Mouse (Mus musculus): Measurements from ENCODE around the gene Naaladl2. TPM values are rescaled to one million over a fixed set of nuclear protein-coding genes. Genes with fewer than 3 reads are reported as not detected.

The Naaladl2 gene
- polyA plus RNA-seq, 1 experiment from 2014 or later = 4.0 TPM

DNA sequence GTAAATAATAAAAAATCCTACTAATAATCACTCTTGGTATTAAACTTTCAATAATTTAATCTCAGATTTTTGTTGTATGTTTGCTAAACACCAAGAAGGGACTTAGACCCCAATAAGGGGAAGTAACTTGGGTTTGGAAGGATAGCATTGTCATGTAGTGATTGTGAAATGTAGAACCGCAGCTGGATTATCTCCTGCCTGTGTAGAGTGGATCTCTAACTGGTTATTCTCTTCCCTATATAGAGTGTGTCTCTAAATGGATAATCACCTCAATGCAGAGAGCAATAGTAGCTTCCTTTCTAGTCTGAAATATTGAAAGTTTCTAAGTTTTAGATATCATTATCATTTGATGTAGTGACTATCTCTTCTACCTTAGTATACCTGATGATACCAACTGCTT, 1001.3 kb downstream of the Naaladl2 start:
- no peak overlapping the region for H3K4me3 ChIP-seq (ENCODE audit: low read length)
- no peaks in the 10 kb centered on the region for H3K4me1 ChIP-seq (ENCODE audit: control insufficient read depth, insufficient read depth, low read length)
- no peak overlapping the region for H3K9ac ChIP-seq (ENCODE audit: low read depth, low read length)
- H3K36me3 ChIP-seq (ENCODE audit: control insufficient read depth, insufficient read depth, low read length) = no peaks in the 10 kb centered on the region
- 89% methylated on average over 1 of the region's 1 CpGs for WGBS
- H3K9me3 ChIP-seq (ENCODE audit: control insufficient read depth, low read length) = no peaks in the 10 kb centered on the region
- no peak overlapping the region for H3K4me2 ChIP-seq (replicated peaks; ENCODE audit: low read depth, low read length)
- no peak overlapping the region for H3K27ac ChIP-seq (ENCODE audit: low read depth, low read length)
- H3K27me3 ChIP-seq (ENCODE audit: control insufficient read depth, insufficient read depth, low read length) = no peaks in the 10 kb centered on the region
- no peak for ATAC-seq (ENCODE audit: low FRiP score, low TSS enrichment)

GRCm38 (mm10) chr3:24138002-24138401, 1006.1 kb downstream of the Naaladl2 start:
- no peaks in the 10 kb centered on the region for H3K9me3 ChIP-seq (ENCODE audit: control insufficient read depth, low read length)
- no peak overlapping the region for H3K4me2 ChIP-seq (replicated peaks; ENCODE audit: low read depth, low read length)
- no peaks in the 10 kb centered on the region for H3K36me3 ChIP-seq (ENCODE audit: control insufficient read depth, insufficient read depth, low read length)
- no peak overlapping the region for H3K27ac ChIP-seq (ENCODE audit: low read depth, low read length)
- no peaks in the 10 kb centered on the region for H3K27me3 ChIP-seq (ENCODE audit: control insufficient read depth, insufficient read depth, low read length)
- H3K4me1 ChIP-seq (ENCODE audit: control insufficient read depth, insufficient read depth, low read length) = no peaks in the 10 kb centered on the region
- H3K9ac ChIP-seq (ENCODE audit: low read depth, low read length) = no peak overlapping the region
- ATAC-seq (ENCODE audit: low FRiP score, low TSS enrichment) = no peak
- no peak overlapping the region for H3K4me3 ChIP-seq (ENCODE audit: low read length)
- 67% methylated on average over 1 of the region's 1 CpGs for WGBS

DNA sequence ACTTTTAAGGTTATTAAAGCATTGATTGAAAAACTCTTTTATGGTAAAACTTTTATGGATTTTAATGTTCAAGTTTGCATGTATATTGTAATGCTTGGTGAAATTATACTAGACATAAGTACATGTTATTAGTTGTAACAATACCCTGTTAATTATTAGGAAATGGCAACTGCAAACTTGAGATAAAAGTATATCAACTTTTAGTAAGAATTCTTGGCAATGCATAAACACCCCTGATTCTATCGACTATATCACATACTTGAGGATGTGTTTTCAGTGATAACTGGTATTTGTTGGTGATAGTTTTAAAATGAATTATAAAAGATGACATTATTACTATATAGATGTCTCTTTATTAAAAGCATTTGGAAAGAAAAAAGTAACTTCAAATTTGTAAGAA, 1017.9 kb downstream of the Naaladl2 start:
- no peaks in the 10 kb centered on the region for H3K4me1 ChIP-seq (ENCODE audit: control insufficient read depth, insufficient read depth, low read length)
- H3K36me3 ChIP-seq (ENCODE audit: control insufficient read depth, insufficient read depth, low read length) = no peaks in the 10 kb centered on the region
- no peak overlapping the region for H3K4me2 ChIP-seq (replicated peaks; ENCODE audit: low read depth, low read length)
- H3K9me3 ChIP-seq (ENCODE audit: control insufficient read depth, low read length) = no peaks in the 10 kb centered on the region
- WGBS = 80% methylated on average over 1 of the region's 1 CpGs
- no peak overlapping the region for H3K4me3 ChIP-seq (ENCODE audit: low read length)
- ATAC-seq (ENCODE audit: low FRiP score, low TSS enrichment) = no peak
- no peak overlapping the region for H3K27ac ChIP-seq (ENCODE audit: low read depth, low read length)
- H3K27me3 ChIP-seq (ENCODE audit: control insufficient read depth, insufficient read depth, low read length) = no peaks in the 10 kb centered on the region
- no peak overlapping the region for H3K9ac ChIP-seq (ENCODE audit: low read depth, low read length)

DNA sequence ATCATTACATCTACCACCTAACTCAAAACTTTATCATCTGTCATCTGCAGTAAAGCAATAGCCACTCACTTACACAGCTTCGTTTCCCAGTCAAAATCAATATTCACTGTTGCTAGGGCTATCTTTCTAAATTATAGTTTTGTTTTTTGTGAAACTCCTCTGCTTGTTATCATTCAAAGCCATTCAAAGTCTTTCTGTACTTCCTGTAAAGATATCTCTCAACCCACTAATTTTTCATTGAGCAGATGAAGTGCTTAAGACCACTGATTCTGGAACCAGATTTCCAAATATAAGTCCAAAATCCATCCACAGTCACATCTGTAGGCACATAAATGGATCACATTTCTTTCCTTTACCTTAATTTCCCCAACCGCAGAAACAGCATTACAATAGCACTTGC, 1020.0 kb downstream of the Naaladl2 start:
- Histone ChIP-seq H3K4me2 (replicated peaks; ENCODE audit: low read depth, low read length) (no peak overlapping the region), H3K4me1 (ENCODE audit: control insufficient read depth, insufficient read depth, low read length) (no peaks in the 10 kb centered on the region), H3K4me3 (ENCODE audit: low read length) (no peak overlapping the region), H3K9me3 (ENCODE audit: control insufficient read depth, low read length) (no peaks in the 10 kb centered on the region), H3K27ac (ENCODE audit: low read depth, low read length) (no peak overlapping the region), H3K27me3 (ENCODE audit: control insufficient read depth, insufficient read depth, low read length) (no peaks in the 10 kb centered on the region), H3K36me3 (ENCODE audit: control insufficient read depth, insufficient read depth, low read length) (no peaks in the 10 kb centered on the region), H3K9ac (ENCODE audit: low read depth, low read length) (no peak overlapping the region)
- no peak for ATAC-seq (ENCODE audit: low FRiP score, low TSS enrichment)
- 87% methylated on average over 2 of the region's 2 CpGs for WGBS

DNA sequence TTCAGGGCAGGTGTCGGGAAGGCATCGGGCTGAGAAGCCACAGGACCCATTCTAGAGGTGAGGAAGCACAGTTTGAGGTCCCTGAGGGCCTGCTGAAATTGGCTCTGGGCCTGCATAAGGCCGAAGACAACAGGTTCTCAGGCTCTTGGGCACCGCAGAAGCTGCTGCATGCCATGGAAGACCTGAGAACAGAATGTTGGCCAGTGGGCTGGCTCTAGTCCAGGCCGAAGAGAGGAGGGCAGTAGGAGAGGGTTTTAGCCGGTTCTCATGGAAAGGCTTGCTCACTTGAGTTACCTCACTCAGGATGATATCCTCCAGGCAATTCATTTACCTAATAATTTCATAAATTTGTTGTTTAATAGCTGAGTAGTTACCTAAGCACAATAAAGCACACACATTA, 1025.9 kb downstream of the Naaladl2 start:
- ATAC-seq (ENCODE audit: low FRiP score, low TSS enrichment) = no peak
- no peak overlapping the region for H3K9ac ChIP-seq (ENCODE audit: low read depth, low read length)
- H3K27me3 ChIP-seq (ENCODE audit: control insufficient read depth, insufficient read depth, low read length) = no peaks in the 10 kb centered on the region
- H3K4me1 ChIP-seq (ENCODE audit: control insufficient read depth, insufficient read depth, low read length) = no peaks in the 10 kb centered on the region
- H3K9me3 ChIP-seq (ENCODE audit: control insufficient read depth, low read length) = no peaks in the 10 kb centered on the region
- no peak overlapping the region for H3K4me3 ChIP-seq (ENCODE audit: low read length)
- no peaks in the 10 kb centered on the region for H3K36me3 ChIP-seq (ENCODE audit: control insufficient read depth, insufficient read depth, low read length)
- H3K27ac ChIP-seq (ENCODE audit: low read depth, low read length) = no peak overlapping the region
- no peak overlapping the region for H3K4me2 ChIP-seq (replicated peaks; ENCODE audit: low read depth, low read length)
- 89% methylated on average over 6 of the region's 6 CpGs for WGBS

DNA sequence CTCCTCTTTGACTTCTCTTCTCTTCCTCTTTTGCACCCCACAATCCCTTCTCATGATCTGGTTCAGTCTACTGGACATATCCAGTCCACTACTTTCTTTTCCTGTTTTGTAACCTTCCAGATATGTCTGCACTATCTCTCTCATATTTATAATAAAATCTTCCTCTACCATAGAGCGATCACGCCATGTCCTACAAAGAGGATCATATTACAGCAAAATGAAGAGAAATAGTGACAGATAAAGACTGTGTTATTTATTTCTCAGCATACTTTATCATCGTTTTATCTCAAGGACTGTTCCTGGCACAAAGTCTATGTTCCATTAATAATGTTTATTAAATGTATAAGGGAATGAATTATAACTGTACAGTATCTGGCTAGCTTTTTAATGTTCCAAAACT, 1029.2 kb downstream of the Naaladl2 start:
- Histone ChIP-seq H3K36me3 (ENCODE audit: control insufficient read depth, insufficient read depth, low read length) (no peaks in the 10 kb centered on the region), H3K4me3 (ENCODE audit: low read length) (no peak overlapping the region), H3K4me2 (replicated peaks; ENCODE audit: low read depth, low read length) (no peak overlapping the region), H3K9ac (ENCODE audit: low read depth, low read length) (no peak overlapping the region), H3K27me3 (ENCODE audit: control insufficient read depth, insufficient read depth, low read length) (no peaks in the 10 kb centered on the region), H3K9me3 (ENCODE audit: control insufficient read depth, low read length) (no peaks in the 10 kb centered on the region), H3K27ac (ENCODE audit: low read depth, low read length) (no peak overlapping the region), H3K4me1 (ENCODE audit: control insufficient read depth, insufficient read depth, low read length) (no peaks in the 10 kb centered on the region)
- no peak for ATAC-seq (ENCODE audit: low FRiP score, low TSS enrichment)
- WGBS = 76% methylated on average over 3 of the region's 3 CpGs

GRCm38 (mm10) chr3:24113360-24113759, 1030.7 kb downstream of the Naaladl2 start:
- Histone ChIP-seq H3K4me1 (ENCODE audit: control insufficient read depth, insufficient read depth, low read length) (no peaks in the 10 kb centered on the region), H3K27ac (ENCODE audit: low read depth, low read length) (no peak overlapping the region), H3K9ac (ENCODE audit: low read depth, low read length) (no peak overlapping the region), H3K36me3 (ENCODE audit: control insufficient read depth, insufficient read depth, low read length) (no peaks in the 10 kb centered on the region), H3K9me3 (ENCODE audit: control insufficient read depth, low read length) (no peaks in the 10 kb centered on the region), H3K4me2 (replicated peaks; ENCODE audit: low read depth, low read length) (no peak overlapping the region), H3K4me3 (ENCODE audit: low read length) (no peak overlapping the region), H3K27me3 (ENCODE audit: control insufficient read depth, insufficient read depth, low read length) (no peaks in the 10 kb centered on the region)
- ATAC-seq (ENCODE audit: low FRiP score, low TSS enrichment) = no peak
- WGBS = 80% methylated on average over 2 of the region's 2 CpGs

- no peak overlapping the region for H3K4me3 ChIP-seq (ENCODE audit: low read length)
- H3K4me2 ChIP-seq (replicated peaks; ENCODE audit: low read depth, low read length) = no peak overlapping the region
- 87% methylated on average over 1 of the region's 1 CpGs for WGBS
- no peaks in the 10 kb centered on the region for H3K4me1 ChIP-seq (ENCODE audit: control insufficient read depth, insufficient read depth, low read length)
- H3K9ac ChIP-seq (ENCODE audit: low read depth, low read length) = no peak overlapping the region
- H3K9me3 ChIP-seq (ENCODE audit: control insufficient read depth, low read length) = no peaks in the 10 kb centered on the region
- ATAC-seq (ENCODE audit: low FRiP score, low TSS enrichment) = no peak
- H3K36me3 ChIP-seq (ENCODE audit: control insufficient read depth, insufficient read depth, low read length) = no peaks in the 10 kb centered on the region
- no peak overlapping the region for H3K27ac ChIP-seq (ENCODE audit: low read depth, low read length)
- H3K27me3 ChIP-seq (ENCODE audit: control insufficient read depth, insufficient read depth, low read length) = no peaks in the 10 kb centered on the region
These were observed 1037.7 kb downstream of the Naaladl2 start for GRCm38 (mm10) chr3:24106391-24106790.

- Histone ChIP-seq H3K36me3 (ENCODE audit: control insufficient read depth, insufficient read depth, low read length) (no peaks in the 10 kb centered on the region), H3K27ac (ENCODE audit: low read depth, low read length) (no peak overlapping the region), H3K4me2 (replicated peaks; ENCODE audit: low read depth, low read length) (no peak overlapping the region), H3K9me3 (ENCODE audit: control insufficient read depth, low read length) (no peaks in the 10 kb centered on the region), H3K27me3 (ENCODE audit: control insufficient read depth, insufficient read depth, low read length) (no peaks in the 10 kb centered on the region), H3K4me3 (ENCODE audit: low read length) (no peak overlapping the region), H3K9ac (ENCODE audit: low read depth, low read length) (no peak overlapping the region), H3K4me1 (ENCODE audit: control insufficient read depth, insufficient read depth, low read length) (no peaks in the 10 kb centered on the region)
- WGBS = 60% methylated on average over 4 of the region's 4 CpGs
- ATAC-seq (ENCODE audit: low FRiP score, low TSS enrichment) = no peak
These were observed 1064.3 kb downstream of the Naaladl2 start for GRCm38 (mm10) chr3:24079761-24080160.

Data from kidney, embryonic 14.5 days (tissue).